Mouse (Mus musculus) left cerebral cortex, adult 9 months (tissue): ENCODE data around the gene Dhdds.
"Not testable (repeated sequence)": the region's sequence is repeated elsewhere in the genome, so short reads cannot be mapped to it uniquely, and the experiment has no call there.

Experiments used
- DNase-seq, 2 experiments: peaks; one replicate each; pipeline ENCODE4 v3.0.0; 2022; ENCODE audit warnings: low spot score in 2 of 2

Dhdds gene

DNA sequence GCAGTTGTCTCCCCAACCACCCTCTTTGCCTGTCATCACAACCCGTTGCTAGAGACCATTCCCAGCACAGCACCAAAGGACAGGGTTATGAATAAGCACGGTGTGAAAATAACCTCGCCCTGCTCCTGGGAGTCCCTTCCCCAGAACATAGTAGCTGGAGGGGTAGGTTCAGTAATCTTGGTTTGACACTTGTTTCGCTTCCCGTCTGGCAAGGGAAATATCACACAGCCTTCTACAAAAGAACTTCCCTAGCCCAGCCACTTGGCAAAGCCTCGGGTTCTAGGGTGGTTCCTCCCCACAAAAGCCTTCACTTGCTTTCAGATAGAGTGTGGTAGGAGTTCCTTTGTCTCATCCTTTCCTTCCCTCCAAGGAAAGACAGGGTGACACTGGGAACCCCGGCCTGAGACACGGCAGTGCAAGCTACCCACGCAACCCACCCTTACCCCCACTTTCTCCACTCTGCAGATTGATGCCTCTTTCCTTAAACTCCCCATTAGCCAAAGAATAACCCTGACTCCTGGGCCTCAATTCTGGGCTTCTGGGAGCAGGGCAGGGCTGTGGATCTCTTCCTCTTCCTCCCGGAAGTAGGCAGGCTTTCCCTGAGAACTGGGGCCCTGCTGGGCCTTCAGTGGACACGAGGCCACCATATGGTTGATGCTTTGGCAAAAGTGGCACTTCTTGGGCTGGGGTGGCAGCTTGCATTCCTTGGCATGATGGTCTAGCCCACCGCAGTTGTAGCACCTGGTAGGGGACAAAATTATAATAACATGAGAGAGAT lies 5.1 kb upstream of the Dhdds start:
- DNase-seq = no peak

DNA sequence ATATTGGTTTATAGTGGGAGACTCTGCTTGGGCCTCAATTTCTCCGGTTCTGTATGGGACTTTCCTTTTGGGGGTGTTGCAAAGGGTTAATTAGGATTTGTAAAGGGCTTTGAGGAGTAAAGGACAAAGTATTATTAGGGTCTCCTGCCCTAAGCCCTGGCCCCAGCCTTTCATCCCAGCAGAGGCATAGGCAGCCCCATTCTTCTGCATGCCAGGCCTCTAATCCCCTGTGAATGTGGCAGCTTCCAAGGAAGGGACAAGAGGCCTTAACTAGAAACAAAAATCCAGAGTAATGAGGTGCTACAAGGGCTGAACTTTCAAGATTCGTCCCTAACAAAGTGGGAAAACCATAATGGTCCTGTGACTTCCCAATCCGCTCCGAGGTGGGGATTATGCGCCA lies 2.2 kb upstream of the Dhdds start:
- no peak for DNase-seq

DNA sequence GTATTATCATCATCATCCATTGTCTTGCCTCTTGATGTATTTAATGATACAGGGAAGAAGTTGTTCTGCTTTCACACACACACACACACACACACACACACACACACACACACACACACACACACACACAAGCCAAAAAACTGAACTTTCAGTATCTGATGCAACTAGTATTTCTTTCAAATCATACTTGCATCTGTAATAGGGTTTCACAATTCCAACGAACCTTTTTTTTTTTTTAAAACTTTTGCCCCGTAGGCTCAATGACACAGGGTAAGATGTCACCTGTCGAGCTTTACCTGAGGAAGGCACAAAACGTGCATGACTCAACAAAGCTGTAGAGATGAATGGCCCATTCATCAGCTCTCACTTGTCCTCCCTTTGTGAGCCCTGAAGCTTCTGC lies 1.5 kb upstream of the Dhdds start:
- no peak for DNase-seq

DNA sequence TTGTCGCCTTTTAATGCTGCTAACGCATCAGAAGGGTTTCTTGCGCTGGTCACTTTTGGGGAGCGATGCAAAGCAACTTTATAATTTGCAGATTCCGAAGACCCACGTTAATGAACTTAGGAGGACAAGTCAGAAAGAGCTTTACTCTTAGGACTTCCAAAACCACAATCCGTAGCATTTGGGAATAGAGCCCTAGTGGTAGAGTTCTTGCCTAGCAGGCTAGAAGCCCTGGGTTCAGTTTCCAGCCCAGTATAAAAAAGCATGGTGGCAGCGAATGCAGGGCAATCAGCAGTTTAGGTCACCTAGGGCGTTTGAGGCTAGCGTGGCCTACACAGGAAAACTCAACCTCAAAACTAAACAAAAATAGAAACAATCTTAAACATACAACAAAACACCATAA lies 992 bp upstream of the Dhdds start:
- DNase-seq = no peak

DNA sequence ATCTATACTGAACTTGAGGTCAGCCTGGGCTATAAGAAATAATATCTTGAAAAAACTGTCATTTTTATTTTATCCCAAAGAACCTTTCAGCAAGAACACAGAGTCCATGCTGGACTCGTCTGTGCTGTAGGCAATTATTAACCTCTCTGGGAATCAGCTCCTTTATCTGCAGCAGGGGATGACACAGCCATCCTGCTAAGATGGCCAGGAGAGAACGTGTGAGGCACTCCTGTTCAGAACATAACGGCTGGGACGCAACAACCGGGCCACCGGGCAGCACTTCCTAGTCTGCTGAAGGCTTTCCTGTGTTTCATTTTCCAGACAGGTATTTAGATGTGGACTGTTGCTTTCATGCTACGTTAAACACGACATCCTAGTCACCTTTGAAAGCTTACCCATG lies 6.0 kb downstream of the Dhdds start:
- DNase-seq = no peak

DNA sequence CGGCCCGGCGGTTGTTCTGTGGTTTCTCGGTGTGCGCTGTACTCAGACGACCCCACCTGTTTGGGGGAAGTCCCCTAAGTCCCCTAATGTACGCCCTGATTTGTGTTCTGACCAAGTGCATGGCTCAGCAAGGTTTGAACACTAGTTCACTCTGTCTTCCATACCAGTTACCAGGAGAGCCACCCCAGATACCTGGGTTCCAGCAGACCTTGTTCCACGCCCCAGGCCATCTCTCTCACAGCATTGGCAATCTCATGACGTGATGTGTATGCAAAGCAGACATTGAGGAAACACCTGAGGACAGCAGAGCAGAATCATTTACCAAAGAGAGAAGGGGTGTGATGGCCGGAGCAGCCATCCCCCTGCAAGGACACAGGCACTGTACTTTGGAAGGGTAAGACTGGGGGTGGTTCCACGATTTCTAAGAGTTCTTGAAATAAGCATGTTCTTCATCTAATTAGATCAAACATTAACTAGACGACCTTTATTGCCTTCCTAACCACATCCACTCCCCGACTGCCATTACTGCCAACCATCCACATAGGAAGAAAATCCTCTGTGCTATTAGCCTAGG lies 9.5 kb downstream of the Dhdds start:
- DNase-seq = no peak

DNA sequence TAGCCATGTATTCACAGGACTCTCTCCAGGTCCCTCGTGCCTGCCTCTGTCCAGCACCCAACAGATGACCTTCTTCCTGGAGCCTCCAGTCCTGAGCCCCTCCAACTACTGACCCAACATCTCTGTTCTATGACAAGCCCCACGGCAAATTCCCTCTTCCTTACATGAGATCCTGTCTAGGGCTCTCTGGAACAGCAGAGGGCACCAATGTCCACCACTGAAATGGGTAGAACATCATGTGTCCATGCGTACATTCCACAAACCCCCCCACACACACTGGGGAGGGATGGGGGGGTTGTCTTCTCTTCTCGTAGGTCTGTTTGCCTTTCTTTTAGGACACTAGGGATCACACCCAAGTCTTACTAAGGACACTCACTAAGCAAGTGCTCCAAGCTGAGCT lies 10.7 kb downstream of the Dhdds start:
- no peak for DNase-seq

DNA sequence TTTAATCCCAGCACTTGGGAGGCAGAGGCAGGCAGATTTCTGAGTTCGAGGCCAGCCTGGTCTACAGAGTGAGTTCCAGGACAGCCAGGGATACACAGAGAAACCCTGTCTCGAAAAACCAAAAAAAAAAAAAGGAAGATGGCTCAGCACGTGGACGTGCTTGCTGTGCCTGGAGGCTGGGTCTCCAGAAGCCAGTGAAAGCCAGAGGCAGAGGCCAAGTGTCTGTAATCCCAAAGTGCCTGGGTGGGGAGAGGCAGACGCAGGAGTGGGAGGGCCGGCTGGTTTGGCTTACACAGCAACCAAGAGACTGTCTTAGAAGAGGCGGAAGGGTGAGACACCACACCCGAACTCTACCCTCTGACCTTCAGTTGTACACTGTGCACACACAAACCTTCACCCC lies 12.4 kb downstream of the Dhdds start:
- DNase-seq = not testable (repeated sequence)

DNA sequence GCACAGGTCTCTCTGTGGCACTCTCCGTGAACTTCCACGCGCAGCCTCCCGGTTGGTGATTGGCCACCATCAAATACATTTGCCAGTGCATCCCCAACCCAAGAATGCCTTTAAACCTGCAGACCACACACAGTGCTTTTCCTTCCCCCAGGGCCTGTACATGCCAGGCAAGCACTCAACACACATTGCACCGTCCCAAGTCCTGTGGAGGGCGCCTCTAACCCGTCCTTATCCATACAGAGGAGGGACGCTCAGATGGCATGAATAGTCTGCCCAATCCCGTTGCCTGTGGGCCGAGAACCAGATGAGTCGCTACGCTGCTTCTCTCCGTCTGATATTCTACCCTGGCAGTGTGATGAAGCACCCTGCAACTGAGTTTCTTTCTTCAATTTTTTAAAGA lies 17.8 kb downstream of the Dhdds start:
- no peak for DNase-seq

DNA sequence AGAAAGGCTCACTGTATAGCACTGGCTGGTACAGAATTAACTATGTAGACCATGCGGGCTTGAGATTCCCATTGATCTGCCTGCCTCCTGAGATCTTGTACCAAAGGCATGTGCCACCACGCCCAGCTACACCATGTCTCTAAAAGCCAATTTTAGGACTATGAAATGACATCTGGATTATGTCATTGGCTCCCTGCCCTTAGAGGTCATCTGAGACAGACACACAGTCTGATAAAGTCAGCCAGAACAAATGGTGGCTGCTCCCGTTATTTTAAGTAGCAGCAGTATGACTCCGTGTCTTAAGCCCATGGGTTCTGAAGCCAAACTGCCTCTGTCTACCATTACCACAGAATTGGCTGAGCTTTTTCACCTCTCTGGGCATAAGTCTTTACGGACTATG lies 20.2 kb downstream of the Dhdds start:
- DNase-seq = no peak

DNA sequence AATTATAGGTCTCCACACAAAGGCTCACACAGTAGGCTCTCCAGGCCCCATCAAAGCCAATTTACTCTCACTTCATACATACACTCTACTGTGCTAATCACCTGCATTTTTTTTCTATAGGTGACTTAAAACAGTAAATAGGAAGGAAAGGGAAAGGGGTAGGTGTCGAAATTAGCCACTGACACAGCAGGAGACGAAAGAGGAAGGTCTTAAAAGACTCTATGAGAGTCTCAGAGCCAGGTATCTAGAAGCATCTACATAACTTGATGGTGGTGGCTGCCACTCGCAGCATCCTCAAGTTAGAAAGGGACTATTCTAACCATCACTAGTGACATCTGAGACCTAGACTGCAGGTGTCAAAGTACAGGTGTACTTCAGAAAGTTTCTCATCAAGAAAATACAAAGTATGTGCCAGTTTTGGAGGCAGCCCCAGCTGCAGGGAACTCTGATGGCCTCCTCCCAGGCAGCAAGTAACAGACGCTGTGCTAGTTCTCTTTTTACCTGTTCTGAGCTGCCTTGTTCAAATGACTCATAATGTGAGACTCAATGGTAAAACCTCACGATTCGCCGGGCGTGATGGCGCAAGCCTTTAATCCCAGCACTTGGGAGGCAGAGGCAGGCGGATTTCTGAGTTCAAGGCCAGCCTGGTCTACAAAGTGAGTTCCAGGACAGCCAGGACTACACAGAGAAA lies 22.6 kb downstream of the Dhdds start:
- no peak for DNase-seq

DNA sequence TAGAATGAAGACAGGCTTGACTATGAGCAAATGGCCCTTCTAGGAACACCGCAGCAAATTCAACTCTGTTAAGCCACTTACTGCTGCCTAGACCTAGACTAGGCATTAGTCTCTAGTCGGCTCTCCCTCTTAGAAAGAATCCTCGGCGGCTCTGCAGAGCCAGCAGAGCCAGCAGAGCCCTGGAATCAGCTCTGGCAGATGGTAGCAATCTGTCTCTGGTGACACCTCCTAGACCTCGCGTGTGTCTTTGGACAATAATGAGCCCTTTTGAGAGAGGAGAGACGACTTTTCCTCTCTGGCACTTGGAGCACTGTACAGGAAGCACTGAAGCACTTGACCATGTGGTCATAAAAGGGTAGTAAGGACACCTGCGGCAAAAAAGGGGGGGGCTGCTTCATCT lies 29.0 kb downstream of the Dhdds start:
- no peak for DNase-seq

DNA sequence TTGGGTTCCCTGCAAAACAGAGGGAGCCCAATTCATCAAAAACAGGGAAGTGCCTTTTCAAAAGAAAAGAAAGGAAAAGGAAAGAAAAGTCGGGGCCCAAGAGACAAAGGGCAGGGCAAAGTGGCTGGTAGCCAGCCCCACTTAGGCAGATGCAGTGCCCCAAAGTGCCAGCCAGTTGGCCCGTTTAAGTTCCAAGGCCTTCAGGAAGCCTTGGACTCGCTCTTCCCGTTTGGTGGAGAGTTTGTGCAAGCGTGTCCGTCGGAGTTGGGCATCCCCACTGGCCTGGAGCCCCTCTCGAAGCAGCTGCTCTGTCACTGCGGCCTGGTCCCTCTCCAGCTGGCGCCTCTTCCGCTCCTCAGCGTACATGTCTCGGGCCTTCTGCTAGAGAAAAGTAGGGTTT lies 29.8 kb downstream of the Dhdds start:
- no peak for DNase-seq

DNA sequence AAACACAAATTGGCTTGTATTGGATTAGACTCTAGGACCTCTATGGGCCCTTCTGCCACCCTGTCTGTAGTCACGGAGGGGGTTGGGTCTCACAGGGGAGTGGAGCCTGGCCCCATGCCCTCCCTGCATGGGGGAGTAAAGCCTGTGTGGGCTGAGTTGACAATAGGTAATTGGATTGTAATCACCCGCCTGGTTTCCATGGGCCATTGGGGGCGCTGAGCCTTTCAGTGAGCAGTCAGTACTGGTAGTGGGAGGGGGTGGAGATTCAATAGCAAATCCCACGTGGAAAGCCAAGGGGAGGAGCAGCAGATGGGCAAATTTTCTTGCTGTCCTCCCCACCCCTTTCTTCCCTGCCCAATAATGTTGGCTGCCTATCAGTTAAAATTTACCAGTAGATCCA lies 30.5 kb downstream of the Dhdds start:
- DNase-seq = no peak

DNA sequence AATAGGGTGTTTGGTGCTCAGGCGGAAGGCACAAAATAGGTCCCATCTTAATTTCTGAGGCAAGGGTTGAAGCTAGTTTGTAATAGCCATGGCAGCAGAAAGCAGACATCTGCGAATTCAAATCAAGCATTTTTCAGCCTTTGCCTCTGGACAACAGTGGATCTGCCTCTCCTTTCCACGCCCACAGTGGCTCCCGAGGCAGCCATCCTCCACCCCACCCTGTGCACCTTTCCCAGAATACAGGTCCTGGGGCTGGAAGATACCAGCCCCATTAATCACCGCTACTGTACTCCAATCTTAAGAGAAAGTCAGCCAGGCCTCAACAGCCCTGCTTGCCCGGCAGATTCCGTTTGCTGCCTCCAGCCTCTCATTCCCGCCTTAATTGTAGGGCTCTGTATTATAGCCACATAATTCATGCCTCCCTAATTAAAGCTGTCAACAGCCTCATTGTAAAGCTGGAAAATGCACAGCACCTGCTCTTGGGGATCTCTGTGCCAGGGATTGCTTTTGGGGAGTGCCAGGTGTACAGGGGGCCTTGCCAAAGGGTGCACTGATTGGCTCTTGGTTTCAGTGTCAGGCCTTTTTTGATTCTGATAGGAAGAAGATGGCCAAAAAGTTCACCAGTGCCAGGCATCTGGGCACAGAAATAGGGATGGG lies 31.5 kb downstream of the Dhdds start:
- DNase-seq = no peak

DNA sequence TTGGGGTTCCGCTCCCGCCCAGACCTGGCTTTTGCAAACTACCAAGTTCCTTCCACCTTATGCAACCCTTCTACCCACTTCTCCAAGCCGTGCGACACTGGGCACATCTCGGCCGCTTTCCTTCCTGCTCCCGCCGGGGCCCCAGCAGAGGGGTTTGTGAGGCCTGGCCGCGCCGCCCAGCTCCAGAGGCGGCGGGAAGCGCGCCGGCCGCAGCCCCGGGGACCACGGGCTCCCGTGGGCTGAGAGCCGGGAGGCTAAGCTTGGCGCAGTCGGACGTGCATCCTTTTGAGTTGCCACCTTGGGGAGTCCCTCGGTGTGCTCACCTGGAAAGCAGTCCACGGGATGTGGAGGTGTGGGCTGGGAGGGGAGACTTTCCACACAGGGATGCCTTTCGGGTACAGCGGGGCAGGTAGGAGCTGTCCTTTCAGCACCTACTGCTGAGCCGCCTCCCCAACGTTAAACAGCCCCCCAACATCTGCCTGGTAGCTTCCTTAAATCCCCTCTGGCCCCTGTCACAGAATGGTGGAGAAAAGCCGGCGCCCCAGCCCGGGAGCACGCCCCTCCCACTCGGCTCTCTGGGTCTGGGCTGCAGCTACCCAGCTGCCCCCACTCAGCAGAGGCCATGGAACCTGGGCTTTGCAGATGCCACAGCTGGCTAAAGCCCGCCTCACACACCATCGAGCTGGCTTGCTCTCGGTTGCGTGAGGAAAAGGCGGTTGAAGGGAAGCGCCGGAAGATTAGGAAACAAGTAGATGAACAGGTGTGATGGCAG lies 32.4 kb downstream of the Dhdds start, which contains the start of gene Hmgn2:
Gene Hmgn2 (minus strand): TSS at position 501 of the 772 bp plus-strand sequence.
- DNase-seq = peak in 1 of 2 experiments; percentile 39

DNA sequence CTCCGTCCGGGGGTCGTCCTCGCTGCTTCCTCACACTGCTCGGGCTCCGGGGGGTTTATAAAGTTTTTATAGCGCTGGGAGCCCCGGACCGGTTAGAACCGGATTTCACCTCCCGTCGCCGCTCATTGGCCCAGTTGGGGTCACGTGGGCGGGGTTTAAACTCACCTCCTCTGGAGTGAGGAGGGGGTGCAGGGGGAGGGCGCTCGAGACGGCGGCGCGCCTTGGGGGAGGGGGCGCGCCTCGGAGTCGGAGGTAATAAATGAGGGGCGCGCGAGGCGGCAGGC lies 32.9 kb downstream of the Dhdds start:
- DNase-seq = peak; percentile 82 to 90

DNA sequence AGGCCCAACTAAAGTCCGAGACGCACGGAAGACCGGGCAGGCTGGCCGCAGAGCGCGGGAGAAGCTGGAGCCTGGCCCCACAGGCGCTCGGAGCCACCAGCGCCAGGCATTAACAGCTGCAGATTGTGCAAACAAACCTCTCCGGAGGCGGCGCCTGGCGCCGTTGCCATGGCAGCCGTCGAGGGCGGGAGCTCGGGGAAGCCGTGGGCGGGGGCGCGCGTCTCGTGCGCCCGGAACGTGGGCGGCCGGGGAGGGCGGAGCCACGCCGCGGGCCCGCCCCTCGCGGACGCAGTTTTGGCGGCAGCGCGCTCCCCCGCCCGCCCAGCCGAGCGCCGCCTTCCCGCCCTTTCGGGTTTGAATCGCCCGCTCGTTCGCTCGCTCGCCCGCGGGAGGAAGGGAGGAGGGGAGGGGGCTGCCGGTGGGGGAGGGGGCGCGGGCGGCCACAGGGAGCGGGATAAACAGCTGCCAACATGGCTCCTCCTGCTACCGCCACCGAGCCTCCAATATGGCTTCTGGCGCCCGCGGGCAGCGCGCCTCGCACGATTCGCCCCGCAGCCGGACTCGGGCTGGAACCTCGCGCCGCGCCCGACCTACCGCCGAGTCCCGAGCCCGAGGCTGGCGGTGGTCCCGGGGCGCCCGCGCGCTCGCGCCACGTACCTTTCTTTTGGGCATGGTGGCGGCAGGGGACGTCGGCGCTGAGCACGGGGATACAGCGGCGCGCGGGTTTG lies 33.4 kb downstream of the Dhdds start:
- DNase-seq = peak; percentile 93 to 97

DNA sequence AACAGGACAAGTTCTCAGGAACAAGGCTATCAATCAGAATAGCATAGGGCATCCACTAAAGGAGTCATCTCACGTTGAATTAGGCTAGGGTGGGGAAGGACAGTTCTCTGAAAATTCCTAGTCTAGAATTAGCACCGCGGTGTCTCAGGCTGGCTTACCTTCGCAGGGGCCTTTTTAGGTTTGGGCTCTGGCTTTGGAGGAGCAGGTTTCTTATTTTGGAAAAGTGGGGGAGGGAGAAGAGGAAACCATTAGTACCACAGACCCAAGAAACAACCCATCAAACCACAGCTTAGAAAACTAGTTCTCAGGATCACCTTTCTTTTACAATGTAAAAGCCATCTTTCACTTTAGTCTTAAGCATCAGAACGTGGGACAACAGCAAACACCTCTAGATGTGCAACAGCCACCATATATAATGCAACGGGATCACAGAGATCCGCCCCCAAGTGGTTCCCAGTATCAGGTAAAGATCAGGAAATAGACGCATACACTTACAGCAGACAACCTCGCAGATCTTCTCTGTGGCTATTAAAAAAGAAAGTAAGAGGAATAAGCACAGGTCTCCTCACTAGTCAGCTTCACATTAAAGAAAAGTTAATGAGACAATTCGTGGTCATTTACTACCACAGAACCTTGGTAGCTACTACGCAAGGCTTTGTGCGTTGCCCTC lies 34.3 kb downstream of the Dhdds start:
- no peak for DNase-seq

DNA sequence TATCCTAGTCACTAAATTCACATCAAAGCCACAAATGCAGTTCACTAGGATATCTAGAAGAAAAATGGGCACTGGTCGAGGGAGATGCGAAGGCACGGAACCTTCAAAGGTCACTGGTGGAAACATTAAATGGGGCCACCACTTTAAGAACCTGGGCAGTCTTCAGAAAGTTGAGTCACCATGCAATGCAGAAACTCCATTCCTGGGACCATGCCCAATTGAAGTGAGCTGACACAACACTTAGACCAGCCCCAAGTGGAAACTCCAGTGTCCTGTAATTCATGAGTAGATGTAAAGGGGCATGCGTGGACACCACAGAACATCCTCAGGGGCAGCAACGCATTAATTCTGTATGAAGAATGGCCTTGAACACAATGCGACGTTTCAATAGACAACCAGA lies 38.2 kb downstream of the Dhdds start:
- no peak for DNase-seq

DNA sequence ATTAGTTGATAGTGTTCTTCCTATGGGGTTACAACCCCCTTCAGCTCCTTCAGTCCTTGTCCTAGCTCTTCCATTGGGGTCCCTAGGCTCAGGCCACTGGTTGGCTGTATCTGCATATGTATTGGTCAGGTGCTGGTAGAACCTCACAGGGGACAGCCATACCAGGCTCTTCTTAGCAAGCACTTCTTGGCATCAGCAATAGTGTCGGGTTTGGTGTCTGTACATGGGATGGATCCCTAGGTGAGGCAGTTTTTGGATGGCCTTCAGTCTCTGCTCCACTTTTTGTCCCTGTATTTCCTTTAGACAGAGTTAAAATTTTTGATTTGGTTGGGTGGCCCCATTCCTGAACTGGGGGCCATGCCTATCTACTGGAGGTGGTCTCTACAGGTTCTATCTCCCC lies 41.8 kb downstream of the Dhdds start:
- DNase-seq = no peak
